Mouse (Mus musculus): Measurements from ENCODE around the gene Acsl5.

- TF ChIP-seq CTCF (IDR thresholded peaks at IDR 0.05; ENCODE audit: control insufficient read depth, insufficient read depth, low read length) (peak; percentile 81), POLR2A (IDR thresholded peaks at IDR 0.05; ENCODE audit: borderline replicate concordance, control insufficient read depth, low read depth, low read length) (no peak)
Measured at GRCm38 (mm10) chr19:55332641-55333268, 81.0 kb downstream of the Acsl5 start.

Measured in bone marrow, adult 2 months (tissue).